Mouse (Mus musculus) liver, embryonic 14.5 days (tissue): Measurements from ENCODE around the gene Zbtb11.

ENCODE experiments used
- CTCF ChIP-seq: IDR thresholded peaks from 2 replicates; pipeline ENCODE4 v1.5.1; 2016; ENCODE audit warnings: antibody characterized with exemption, low read depth, control low read depth
- EP300 ChIP-seq: IDR thresholded peaks from 2 replicates; pipeline ENCODE4 v1.6.1; 2016; ENCODE audit warnings: antibody characterized with exemption, low read depth

GRCm38 (mm10) chr16:56014076-56014475, 40.4 kb downstream of the Zbtb11 start:
- TF ChIP-seq CTCF = no peak
- no peak for TF ChIP-seq EP300
